15 mouse cellular contexts compared by ENCODE assay signal in genomic region chr3:85677133-85677532, GRCm38 (mm10).
"Had no signal": no experiment of that assay in that cellular context is flagged by ENCODE, and none has a peak within 500 bp of the region (broad histone marks: within the 10 kb centered on the region; RNA-seq: fewer than 3 reads in every experiment).

No protein-coding gene starts in this region.

- H3K27ac ChIP-seq: midbrain, embryonic 10.5 days; midbrain, embryonic 12.5 days; neural tube, embryonic 12.5 days; stomach, embryonic 15.5 days; stomach, postnatal 0 days had no signal

- DNase-seq: lung, adult 18-20 months; lung, embryonic 14.5 days; lung, postnatal 10 days; lung, postnatal 4 days; midbrain, embryonic 14.5 days; right cerebral cortex, postnatal 14 days; thymus, adult 2 months; thymus, postnatal 25 days; thymus, postnatal 4 days had no signal

- H3K4me3 ChIP-seq: midbrain, embryonic 10.5 days; midbrain, embryonic 12.5 days; myocyte; neural tube, embryonic 12.5 days; stomach, embryonic 15.5 days had no signal

- H3K4me1 ChIP-seq: midbrain, embryonic 12.5 days; neural tube, embryonic 12.5 days; stomach, embryonic 15.5 days had no signal
